Mouse (Mus musculus): ENCODE data around the gene Tmem121b. TPM values are rescaled to one million over a fixed set of nuclear protein-coding genes. Genes with fewer than 3 reads are reported as not detected.

Gene Tmem121b
- polyA plus RNA-seq, 1 experiment from 2014 or later, result 0.07 TPM

GRCm38 (mm10) chr6:120457074-120457473, 36.5 kb downstream of the Tmem121b start:
- no peak for ATAC-seq (ENCODE audit: insufficient number of reproducible peaks, insufficient read depth, low FRiP score, low read depth)
- H3K36me3 ChIP-seq (ENCODE audit: control insufficient read depth, insufficient read depth, low read length), result no peaks in the 10 kb centered on the region
- H3K4me1 ChIP-seq (ENCODE audit: control insufficient read depth in 2 of 2, insufficient read depth in 2 of 2, low read length in 2 of 2), result peaks cover 0 to 2% of the 10 kb centered on the region in 2 experiments; a peak in 1 of 4 replicates
- no peak overlapping the region for H3K9ac ChIP-seq (ENCODE audit: low read length)
- H3K4me2 ChIP-seq (ENCODE audit: low read length), result no peak overlapping the region
- no peak overlapping the region for H3K27ac ChIP-seq (replicated peaks in 1 of 2; ENCODE audit: control insufficient read depth in 1 of 2, insufficient read depth in 1 of 2, low read depth in 2 of 2, low read length in 2 of 2)
- no peaks in the 10 kb centered on the region for H3K9me3 ChIP-seq (ENCODE audit: control insufficient read depth, low read length)
- H3K4me3 ChIP-seq (ENCODE audit: control insufficient read depth in 1 of 2, insufficient read depth in 1 of 2, low read depth in 1 of 2, low read length in 2 of 2), result no peak overlapping the region
- WGBS, result 58% methylated on average over 7 of the region's 7 CpGs
- peaks cover 15% of the 10 kb centered on the region for H3K27me3 ChIP-seq (ENCODE audit: control insufficient read depth, insufficient read depth, low read length)

GRCm38 (mm10) chr6:120454627-120455077, 39.0 kb downstream of the Tmem121b start:
- H3K36me3 ChIP-seq (ENCODE audit: control insufficient read depth, insufficient read depth, low read length), result no peaks in the 10 kb centered on the region
- H3K27me3 ChIP-seq (ENCODE audit: control insufficient read depth, insufficient read depth, low read length), result no peaks in the 10 kb centered on the region
- no peak overlapping the region for H3K4me3 ChIP-seq (ENCODE audit: control insufficient read depth in 1 of 2, insufficient read depth in 1 of 2, low read depth in 1 of 2, low read length in 2 of 2)
- ATAC-seq (ENCODE audit: insufficient number of reproducible peaks, insufficient read depth, low FRiP score, low read depth), result no peak
- WGBS, result 49% methylated on average over 11 of the region's 11 CpGs
- peaks cover 0 to 2% of the 10 kb centered on the region in 2 experiments; a peak in 1 of 4 replicates for H3K4me1 ChIP-seq (ENCODE audit: control insufficient read depth in 2 of 2, insufficient read depth in 2 of 2, low read length in 2 of 2)
- no peak overlapping the region for H3K4me2 ChIP-seq (ENCODE audit: low read length)
- H3K27ac ChIP-seq (replicated peaks in 1 of 2; ENCODE audit: control insufficient read depth in 1 of 2, insufficient read depth in 1 of 2, low read depth in 2 of 2, low read length in 2 of 2), result no peak overlapping the region
- H3K9me3 ChIP-seq (ENCODE audit: control insufficient read depth, low read length), result no peaks in the 10 kb centered on the region
- no peak overlapping the region for H3K9ac ChIP-seq (ENCODE audit: low read length)

GRCm38 (mm10) chr6:120453556-120453955, 40.1 kb downstream of the Tmem121b start:
- no peak for ATAC-seq (ENCODE audit: insufficient number of reproducible peaks, insufficient read depth, low FRiP score, low read depth)
- Histone ChIP-seq H3K36me3 (ENCODE audit: control insufficient read depth, insufficient read depth, low read length) (no peaks in the 10 kb centered on the region), H3K4me3 (ENCODE audit: control insufficient read depth in 1 of 2, insufficient read depth in 1 of 2, low read depth in 1 of 2, low read length in 2 of 2) (no peak overlapping the region), H3K27ac (replicated peaks in 1 of 2; ENCODE audit: control insufficient read depth in 1 of 2, insufficient read depth in 1 of 2, low read depth in 2 of 2, low read length in 2 of 2) (no peak overlapping the region), H3K4me1 (ENCODE audit: control insufficient read depth in 2 of 2, insufficient read depth in 2 of 2, low read length in 2 of 2) (peaks cover 0 to 2% of the 10 kb centered on the region in 2 experiments; a peak in 1 of 4 replicates), H3K4me2 (ENCODE audit: low read length) (no peak overlapping the region), H3K27me3 (ENCODE audit: control insufficient read depth, insufficient read depth, low read length) (no peaks in the 10 kb centered on the region), H3K9ac (ENCODE audit: low read length) (no peak overlapping the region), H3K9me3 (ENCODE audit: control insufficient read depth, low read length) (no peaks in the 10 kb centered on the region)
- WGBS, result 88% methylated on average over 3 of the region's 3 CpGs

GRCm38 (mm10) chr6:120453103-120453445, 40.5 kb downstream of the Tmem121b start:
- Histone ChIP-seq H3K9ac (ENCODE audit: low read length) (no peak overlapping the region), H3K36me3 (ENCODE audit: control insufficient read depth, insufficient read depth, low read length) (no peaks in the 10 kb centered on the region), H3K9me3 (ENCODE audit: control insufficient read depth, low read length) (no peaks in the 10 kb centered on the region), H3K27ac (replicated peaks in 1 of 2; ENCODE audit: control insufficient read depth in 1 of 2, insufficient read depth in 1 of 2, low read depth in 2 of 2, low read length in 2 of 2) (no peak overlapping the region), H3K27me3 (ENCODE audit: control insufficient read depth, insufficient read depth, low read length) (no peaks in the 10 kb centered on the region), H3K4me2 (ENCODE audit: low read length) (no peak overlapping the region), H3K4me1 (ENCODE audit: control insufficient read depth in 2 of 2, insufficient read depth in 2 of 2, low read length in 2 of 2) (peaks cover 0 to 2% of the 10 kb centered on the region in 2 experiments; a peak in 1 of 4 replicates), H3K4me3 (ENCODE audit: control insufficient read depth in 1 of 2, insufficient read depth in 1 of 2, low read depth in 1 of 2, low read length in 2 of 2) (no peak overlapping the region)
- ATAC-seq (ENCODE audit: insufficient number of reproducible peaks, insufficient read depth, low FRiP score, low read depth), result no peak
- 70% methylated on average over 5 of the region's 5 CpGs for WGBS

DNA sequence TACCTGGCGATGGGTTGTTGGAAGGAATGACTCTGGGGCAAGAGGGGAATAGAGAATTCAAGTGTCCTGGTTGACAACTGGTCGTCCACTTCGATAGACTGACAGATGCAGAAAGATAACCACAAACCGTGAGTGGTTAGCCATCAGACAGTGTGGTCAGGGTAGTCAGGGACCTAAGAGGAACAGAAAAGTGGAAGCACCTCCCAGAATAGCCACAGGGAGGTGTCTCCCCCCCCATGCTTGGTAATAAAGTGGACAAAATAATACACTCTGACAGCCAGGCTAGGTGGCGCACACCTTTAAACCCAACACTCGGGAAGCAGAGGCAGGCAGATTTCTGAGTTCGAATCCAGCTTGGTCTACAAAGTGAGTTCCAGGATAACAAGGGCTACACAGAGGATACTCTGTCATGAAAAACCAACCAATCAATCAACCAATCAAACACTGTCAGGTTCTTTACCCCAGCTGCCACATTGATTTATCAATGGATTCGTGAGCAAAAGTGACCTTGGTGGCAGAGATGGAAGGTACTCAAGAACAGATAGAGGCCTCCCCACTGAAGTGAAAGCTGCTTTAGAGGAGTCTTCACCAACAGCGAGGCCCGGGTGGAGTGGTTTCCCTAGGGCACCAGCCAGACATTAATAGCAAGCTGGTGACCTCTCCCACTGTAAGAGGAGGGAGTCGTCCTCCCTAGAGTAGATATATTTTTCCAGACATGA, 41.1 kb downstream of the Tmem121b start:
- 79% methylated on average over 11 of the region's 11 CpGs for WGBS
- Histone ChIP-seq H3K27ac (replicated peaks in 1 of 2; ENCODE audit: control insufficient read depth in 1 of 2, insufficient read depth in 1 of 2, low read depth in 2 of 2, low read length in 2 of 2) (no peak overlapping the region), H3K4me3 (ENCODE audit: control insufficient read depth in 1 of 2, insufficient read depth in 1 of 2, low read depth in 1 of 2, low read length in 2 of 2) (no peak overlapping the region), H3K36me3 (ENCODE audit: control insufficient read depth, insufficient read depth, low read length) (no peaks in the 10 kb centered on the region), H3K9me3 (ENCODE audit: control insufficient read depth, low read length) (no peaks in the 10 kb centered on the region), H3K4me2 (ENCODE audit: low read length) (no peak overlapping the region), H3K4me1 (ENCODE audit: control insufficient read depth in 2 of 2, insufficient read depth in 2 of 2, low read length in 2 of 2) (peaks cover 0 to 2% of the 10 kb centered on the region in 2 experiments; a peak in 1 of 4 replicates), H3K27me3 (ENCODE audit: control insufficient read depth, insufficient read depth, low read length) (no peaks in the 10 kb centered on the region), H3K9ac (ENCODE audit: low read length) (no peak overlapping the region)
- ATAC-seq (ENCODE audit: insufficient number of reproducible peaks, insufficient read depth, low FRiP score, low read depth), result no peak

DNA sequence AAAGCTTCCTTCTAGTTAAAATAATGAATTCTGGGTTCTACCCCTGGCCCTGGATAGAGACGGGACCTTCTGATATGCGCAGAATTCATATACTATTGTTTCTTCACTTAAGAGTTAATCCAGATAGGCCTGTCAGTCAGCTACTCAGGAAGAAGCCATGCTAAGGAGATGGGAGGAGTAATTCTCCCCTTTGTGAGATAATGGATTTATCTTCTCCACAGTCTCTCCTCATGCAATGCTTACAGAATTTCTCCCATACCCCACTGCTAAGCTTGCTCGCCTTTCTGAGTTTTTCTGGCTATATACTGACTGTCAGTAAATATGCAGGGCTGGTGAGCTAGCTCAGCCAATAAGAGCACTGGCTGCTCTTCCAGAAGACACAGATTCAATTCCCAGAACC, 43.4 kb downstream of the Tmem121b start:
- no peak for ATAC-seq (ENCODE audit: insufficient number of reproducible peaks, insufficient read depth, low FRiP score, low read depth)
- WGBS, result 83% methylated on average over 3 of the region's 3 CpGs
- peaks cover 0 to 2% of the 10 kb centered on the region in 2 experiments; a peak in 1 of 4 replicates for H3K4me1 ChIP-seq (ENCODE audit: control insufficient read depth in 2 of 2, insufficient read depth in 2 of 2, low read length in 2 of 2)

DNA sequence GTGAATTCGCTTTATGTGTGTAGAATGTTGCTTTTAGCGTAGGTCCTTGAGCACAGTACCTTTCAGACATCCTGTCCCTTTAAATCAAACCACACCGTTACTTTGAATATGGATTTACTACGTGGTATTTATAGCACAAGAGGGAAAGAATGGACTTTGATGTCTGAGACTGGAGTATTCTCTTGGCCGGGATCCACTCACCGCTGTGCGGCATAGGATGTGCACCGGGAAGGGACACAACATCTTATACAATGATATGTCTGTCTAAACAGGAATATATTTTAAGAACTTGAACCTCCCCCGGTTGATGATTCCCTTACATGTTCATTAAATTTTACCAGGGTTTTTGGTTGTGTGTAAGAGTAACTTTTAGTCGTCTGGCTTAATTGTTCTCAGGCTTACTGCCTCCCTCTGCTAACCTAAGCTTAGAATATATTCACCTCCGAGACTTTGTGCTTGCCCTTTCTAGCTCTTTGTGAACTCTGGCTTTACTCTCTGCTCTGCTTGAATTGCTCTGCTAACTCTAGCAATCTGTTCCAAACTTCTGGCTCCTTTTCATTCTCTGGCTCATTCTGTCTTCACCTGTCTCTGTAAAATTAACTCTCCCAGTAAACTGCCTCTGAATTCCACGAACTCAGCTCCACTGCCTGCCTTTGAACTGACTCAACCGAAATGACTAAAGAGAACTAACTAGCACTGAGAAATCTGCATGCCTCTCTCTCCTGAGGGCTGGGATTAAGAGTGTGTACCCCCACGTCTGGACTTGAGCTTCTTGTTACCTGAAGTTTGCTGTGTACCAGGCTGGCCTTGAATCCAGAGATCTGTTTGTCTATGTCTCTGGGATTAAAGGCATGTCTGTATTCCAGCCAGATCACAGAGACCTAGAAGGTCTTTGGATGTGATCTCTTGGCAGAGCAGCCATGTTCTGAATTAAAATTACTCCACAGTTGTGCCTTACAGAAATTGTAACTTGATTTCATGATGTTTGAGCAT, 49.9 kb downstream of the Tmem121b start:
- Histone ChIP-seq H3K36me3 (ENCODE audit: control insufficient read depth, insufficient read depth, low read length) (peaks cover 42% of the 10 kb centered on the region), H3K27me3 (ENCODE audit: control insufficient read depth, insufficient read depth, low read length) (no peaks in the 10 kb centered on the region), H3K4me2 (ENCODE audit: low read length) (peak overlapping the region; percentile 31; the same call in 1 of the 2 replicates), H3K4me3 (ENCODE audit: control insufficient read depth in 1 of 2, insufficient read depth in 1 of 2, low read depth in 1 of 2, low read length in 2 of 2) (no peak overlapping the region), H3K9me3 (ENCODE audit: control insufficient read depth, low read length) (no peaks in the 10 kb centered on the region), H3K4me1 (ENCODE audit: control insufficient read depth in 2 of 2, insufficient read depth in 2 of 2, low read length in 2 of 2) (peaks cover 0 to 15% of the 10 kb centered on the region in 2 experiments; a peak in 3 of 4 replicates), H3K9ac (ENCODE audit: low read length) (0 out of 2 replicates have a peak overlapping the region, but pooled peaks have one; percentile 10), H3K27ac (replicated peaks in 1 of 2; ENCODE audit: control insufficient read depth in 1 of 2, insufficient read depth in 1 of 2, low read depth in 2 of 2, low read length in 2 of 2) (peak overlapping the region; percentile 34 to 73)
- ATAC-seq (ENCODE audit: insufficient number of reproducible peaks, insufficient read depth, low FRiP score, low read depth), result no peak
- WGBS, result 46% methylated on average over 14 of the region's 14 CpGs

More for the DNA sequence above, 43.4 kb downstream of the Tmem121b start:
- no peak overlapping the region for H3K4me3 ChIP-seq (ENCODE audit: control insufficient read depth in 1 of 2, insufficient read depth in 1 of 2, low read depth in 1 of 2, low read length in 2 of 2)
- no peaks in the 10 kb centered on the region for H3K9me3 ChIP-seq (ENCODE audit: control insufficient read depth, low read length)
- no peak overlapping the region for H3K4me2 ChIP-seq (ENCODE audit: low read length)
- H3K27me3 ChIP-seq (ENCODE audit: control insufficient read depth, insufficient read depth, low read length), result no peaks in the 10 kb centered on the region
- H3K9ac ChIP-seq (ENCODE audit: low read length), result no peak overlapping the region
- no peak overlapping the region for H3K27ac ChIP-seq (replicated peaks in 1 of 2; ENCODE audit: control insufficient read depth in 1 of 2, insufficient read depth in 1 of 2, low read depth in 2 of 2, low read length in 2 of 2)
- H3K36me3 ChIP-seq (ENCODE audit: control insufficient read depth, insufficient read depth, low read length), result peaks cover 4% of the 10 kb centered on the region
